Mouse (Mus musculus) CD4-positive naive resting alpha-beta T cell, adult 57 days (primary cell): ENCODE data around the gene Gm5767. TPM values are rescaled to one million over a fixed set of nuclear protein-coding genes. Genes with fewer than 3 reads are reported as not detected.

Experiments
- total RNA-seq: library from RNA; stranded (reverse); gene quantifications from one replicate; pipeline ENCODE4 v1.2.4, GENCODE M21; 2023

The Gm5767 gene
- 1.0 TPM for total RNA-seq

DNA sequence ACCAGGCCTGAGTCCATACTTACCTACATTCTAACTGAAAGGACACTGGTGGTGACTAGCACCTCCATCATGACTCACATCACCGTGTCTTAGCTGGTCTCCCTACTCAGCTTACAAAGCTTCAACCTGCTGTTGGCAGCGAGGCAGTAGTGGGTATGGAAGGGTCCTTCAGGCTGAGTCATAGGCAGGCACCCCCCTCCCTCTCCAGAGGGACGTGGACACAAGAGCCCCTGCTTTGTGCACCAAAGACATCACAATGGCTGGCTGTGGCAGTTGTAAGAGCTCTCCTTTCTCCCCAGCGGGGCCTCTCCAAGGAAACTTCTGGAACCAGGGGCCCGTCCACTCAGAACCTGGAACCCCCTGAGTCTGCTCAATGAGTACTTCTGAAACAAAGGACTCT lies at the start of gene Gm5767:
TSS of gene Gm5767 (plus strand) at position 301 of the 400 bp plus-strand sequence.

DNA sequence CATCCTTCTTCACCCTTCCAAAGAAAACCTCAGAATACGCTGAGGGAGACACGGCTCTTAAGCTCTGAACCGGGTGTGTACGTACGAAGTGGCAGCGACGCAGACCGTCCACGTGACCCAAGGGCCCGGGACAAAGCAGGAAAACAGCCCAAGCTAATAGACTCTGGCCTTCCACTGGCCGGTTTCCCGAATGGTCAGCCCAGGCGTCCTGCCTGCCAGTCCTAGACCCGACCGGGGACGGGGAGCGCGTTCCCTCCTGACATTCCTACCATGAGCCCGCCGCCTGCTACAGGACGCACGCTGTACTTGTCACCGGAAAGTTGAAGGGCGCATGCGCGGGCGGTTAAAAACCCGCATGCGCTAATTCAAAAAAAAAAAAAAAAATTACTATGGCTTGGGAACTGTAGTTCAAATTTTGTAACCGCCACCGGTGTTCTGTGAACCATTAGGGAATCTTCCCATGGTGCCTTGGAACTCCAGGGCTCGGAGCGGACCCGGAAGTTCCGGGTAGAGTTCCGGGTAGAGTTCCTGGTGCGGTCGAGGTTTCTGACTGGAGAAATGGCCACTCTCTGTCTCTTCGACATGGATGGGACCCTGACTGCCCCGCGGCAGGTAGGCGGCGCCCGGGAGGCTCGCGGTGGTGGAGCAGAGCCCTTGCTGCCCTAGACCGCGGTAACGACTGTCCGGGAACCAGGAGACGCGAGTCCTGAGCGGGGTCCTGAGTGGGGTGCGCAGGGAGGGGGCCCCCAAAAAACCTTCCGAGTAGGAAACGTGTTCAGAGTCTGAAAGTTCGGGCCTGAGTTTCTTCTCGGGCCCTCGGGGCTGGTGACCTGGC lies 43.1 kb upstream of the Gm5767 start, which contains the start of the genes Pmm2 and Tmem186:
TSS of gene Pmm2 (plus strand) at position 458 of the 835 bp plus-strand sequence.
TSS of gene Tmem186 (minus strand) at position 496 of the 835 bp plus-strand sequence.

DNA sequence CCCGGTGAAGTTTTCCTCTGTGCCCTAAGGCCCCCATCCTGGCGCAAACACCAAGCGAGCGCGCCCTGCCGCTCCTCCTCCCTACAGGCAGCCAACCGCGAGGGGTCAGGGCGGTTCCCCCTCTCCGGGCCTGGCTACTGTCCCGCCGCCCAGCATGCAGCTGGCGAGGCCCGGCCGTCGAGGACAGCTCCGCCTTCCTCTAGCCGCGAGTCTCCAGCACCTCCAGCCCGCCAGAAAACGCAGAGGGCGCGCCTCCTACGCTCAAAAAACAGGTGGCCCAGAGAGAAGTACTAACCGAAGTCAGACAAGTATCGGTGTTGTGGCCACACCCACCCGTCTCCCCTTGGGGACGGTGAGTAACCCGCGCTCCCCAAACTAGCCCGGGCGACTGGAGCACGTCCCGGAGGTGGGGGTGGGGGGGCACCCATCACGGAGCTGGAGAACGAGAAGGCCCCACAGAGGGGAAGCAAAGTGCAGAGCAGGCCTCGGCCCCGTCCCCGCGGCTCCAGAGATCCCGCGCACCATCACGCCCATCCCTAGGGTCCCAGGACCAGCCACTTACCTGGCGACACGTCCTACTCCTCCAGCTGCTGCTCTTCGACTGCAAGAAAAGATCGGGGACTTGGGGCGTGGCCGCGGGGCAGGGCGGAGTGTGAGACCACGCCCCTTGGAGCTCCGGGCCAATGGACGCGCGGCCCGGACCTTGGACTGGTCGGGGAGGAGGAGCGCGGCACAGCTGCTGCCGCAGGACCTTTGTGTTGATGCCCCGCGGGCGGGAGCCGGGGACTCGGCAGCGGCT lies 8.8 kb upstream of the Gm5767 start, which contains the start of gene Carhsp1:
TSS of gene Carhsp1 (minus strand) at position 605 of the 799 bp plus-strand sequence.

Other genes starting within 250 kb of the Gm5767 start
- 27.2 TPM for gene Mettl22, start 210.0 kb upstream of the Gm5767 start, total RNA-seq
- 0.92 TPM for gene Abat, start 167.3 kb upstream of the Gm5767 start, total RNA-seq
- 105 TPM for gene Pmm2, start 43.1 kb upstream of the Gm5767 start, total RNA-seq
- gene Tmem186, start 43.1 kb upstream of the Gm5767 start, total RNA-seq = 12.3 TPM
- 14.3 TPM for gene Carhsp1, start 8.6 kb upstream of the Gm5767 start, total RNA-seq
- 268 TPM for gene Usp7, start 111.5 kb downstream of the Gm5767 start, total RNA-seq
- gene 1810013L24Rik, start 149.3 kb downstream of the Gm5767 start, total RNA-seq = 118 TPM